26 mouse cellular contexts compared by ENCODE assay signal in the genomic region with DNA sequence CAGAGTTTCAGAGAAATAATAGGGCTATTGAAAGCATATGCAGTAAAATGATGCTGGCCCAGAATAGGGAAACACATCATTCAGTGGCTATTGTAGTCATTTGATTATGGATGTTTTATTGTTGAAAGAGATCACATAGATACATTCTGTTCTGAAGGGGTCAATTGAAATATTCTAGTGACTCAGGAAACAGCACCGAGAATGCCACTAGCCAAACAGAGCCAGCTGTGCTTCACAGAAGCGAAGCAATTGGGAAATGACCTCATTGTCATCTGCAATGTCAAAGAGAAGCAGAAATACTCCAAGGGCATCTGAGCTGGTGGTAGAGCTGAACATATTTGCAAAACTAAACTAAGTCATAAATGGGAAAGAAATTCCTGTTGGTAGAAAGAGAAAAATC.
"Had no signal": no experiment of that assay in that cellular context is flagged by ENCODE, and none has a peak within 500 bp of the region (broad histone marks: within the 10 kb centered on the region; RNA-seq: fewer than 3 reads in every experiment).

No protein-coding gene starts in this region.

- H3K27ac ChIP-seq: heart, embryonic 10.5 days; hindbrain, embryonic 10.5 days; hindbrain, embryonic 12.5 days; hindbrain, embryonic 14.5 days; intestine, embryonic 15.5 days; layer of hippocampus, adult 2 months; left cerebral cortex, adult 2 months; limb, embryonic 10.5 days; limb, embryonic 12.5 days; liver, embryonic 13.5 days had no signal

- H3K4me3 ChIP-seq: heart, embryonic 10.5 days; heart, embryonic 12.5 days; hindbrain, embryonic 10.5 days; hindbrain, embryonic 12.5 days; intestine, embryonic 15.5 days; layer of hippocampus, adult 2 months; left cerebral cortex, adult 2 months; limb, embryonic 10.5 days; limb, embryonic 12.5 days; liver, embryonic 13.5 days had no signal

- H3K9ac ChIP-seq: heart, embryonic 12.5 days; hindbrain, embryonic 12.5 days; hindbrain, embryonic 14.5 days; intestine, embryonic 15.5 days; limb, embryonic 12.5 days; liver, embryonic 13.5 days had no signal

- H3K27me3 ChIP-seq: heart, embryonic 12.5 days; hindbrain, embryonic 12.5 days; intestine, embryonic 15.5 days; limb, embryonic 12.5 days; liver, embryonic 13.5 days had no signal

- DNase-seq: gastrocnemius, postnatal 14 days; gastrocnemius, postnatal 36 days; heart, adult 11 months; heart, postnatal 10 days; heart, postnatal 4 days; kidney, adult 18-20 months; kidney, adult 8-10 months; kidney, postnatal 10 days; kidney, postnatal 25 days; kidney, postnatal 4 days; liver; liver, embryonic 13.5 days had no signal

- H3K4me2 ChIP-seq: heart, embryonic 12.5 days; hindbrain, embryonic 12.5 days; hindbrain, embryonic 14.5 days; intestine, embryonic 15.5 days; limb, embryonic 12.5 days; liver, embryonic 11.5 days; liver, embryonic 13.5 days had no signal

- H3K36me3 ChIP-seq: heart, embryonic 10.5 days; heart, embryonic 12.5 days; hindbrain, embryonic 10.5 days; hindbrain, embryonic 12.5 days; intestine, embryonic 15.5 days; limb, embryonic 10.5 days; limb, embryonic 12.5 days; liver, embryonic 13.5 days had no signal

- H3K4me1 ChIP-seq: heart, embryonic 10.5 days; heart, embryonic 12.5 days; hindbrain, embryonic 10.5 days; hindbrain, embryonic 12.5 days; intestine, embryonic 15.5 days; limb, embryonic 10.5 days; limb, embryonic 12.5 days; liver, embryonic 13.5 days had no signal

- ATAC-seq: hindbrain, embryonic 16.5 days; inflammation-experienced regulatory T-cells, adult 6 months; intestine, embryonic 15.5 days; intestine, postnatal 0 days had no signal

- H3K9me3 ChIP-seq: heart, embryonic 10.5 days; hindbrain, embryonic 10.5 days; intestine, embryonic 15.5 days; limb, embryonic 10.5 days; liver, embryonic 13.5 days had no signal
